Mouse (Mus musculus) bone marrow macrophage, adult 2 months (primary cell): ENCODE results near the gene Ankrd13d.

Source experiments
- CTCF ChIP-seq: IDR thresholded peaks from 2 replicates; pipeline ENCODE4 v1.5.1; 2012; ENCODE audit warnings: low read depth, mild to moderate bottlenecking, low read length, moderate library complexity
- POLR2A ChIP-seq: IDR thresholded peaks from 2 replicates; pipeline ENCODE4 v1.6.1; 2012; ENCODE audit warnings: mild to moderate bottlenecking, low read depth, low read length, borderline replicate concordance

DNA sequence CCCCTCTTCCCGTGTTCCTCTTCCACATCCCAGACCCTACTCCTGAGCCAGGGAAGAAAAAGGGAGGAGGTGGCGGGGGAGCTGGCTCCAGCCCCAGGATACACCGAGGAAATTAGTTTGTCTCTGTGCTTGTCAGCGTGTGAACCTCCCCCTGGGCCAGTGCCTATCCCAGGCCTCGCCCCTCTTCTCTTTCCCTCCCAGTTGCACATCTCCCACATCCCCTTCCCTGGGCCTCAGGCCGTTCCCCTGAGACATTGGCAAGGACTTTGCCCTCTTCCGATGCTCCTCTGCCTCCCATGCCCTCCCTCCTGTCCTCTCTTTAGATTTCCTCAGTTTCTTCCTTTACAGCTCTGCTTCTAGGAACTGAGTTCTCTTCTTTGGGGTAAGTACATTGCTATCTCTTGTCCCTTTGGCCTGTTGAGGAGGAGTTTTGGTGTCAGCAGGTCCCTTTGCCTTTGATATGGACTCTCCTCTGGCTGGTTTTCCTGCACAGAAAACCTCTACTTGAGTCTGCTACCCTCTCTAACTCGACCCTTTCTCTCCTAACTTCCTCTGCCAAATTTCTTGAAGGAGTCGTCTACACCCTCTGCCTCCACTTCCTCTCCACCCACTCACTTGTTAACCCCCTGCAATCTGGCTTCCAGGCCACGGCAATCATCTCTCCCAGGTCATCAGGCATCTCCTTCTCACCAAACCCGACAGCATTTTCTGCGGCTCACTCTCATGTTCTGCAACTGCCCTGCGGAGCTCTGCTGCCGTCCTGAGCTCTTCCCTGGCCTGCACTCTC, 61.8 kb downstream of the Ankrd13d start:
- TF ChIP-seq CTCF, result no peak
- TF ChIP-seq POLR2A, result no peak
